Mouse (Mus musculus): ENCODE results near the gene Ccnl1. TPM values are rescaled to one million over a fixed set of nuclear protein-coding genes. Genes with fewer than 3 reads are reported as not detected.

Ccnl1 gene
- 81.6 and 82.4 TPM in 2 replicates for polyA plus RNA-seq (2015; fragmentation: Nextera tagmentation; extraction: Ambion mirVana)

- H3K4me1 ChIP-seq (ENCODE audit: control insufficient read depth, insufficient read depth, low read length), result peaks cover 22% of the 10 kb centered on the region
- WGBS, result under 1% methylated on average over 69 of the region's 70 CpGs
- peak within 1 kb of the TSS; percentile 100 for H3K27ac ChIP-seq (ENCODE audit: low read length)
- H3K4me2 ChIP-seq (ENCODE audit: low read depth, low read length), result peak within 1 kb of the TSS; percentile 57
- H3K36me3 ChIP-seq (ENCODE audit: control insufficient read depth, insufficient read depth, low read length), result peaks cover 3% of the 10 kb centered on the region; the same call in 1 of the 2 replicates
- ATAC-seq, result peak; percentile 94
- H3K27me3 ChIP-seq (replicated peaks; ENCODE audit: control insufficient read depth, insufficient read depth, low read length), result no peaks in the 10 kb centered on the region
- peak within 1 kb of the TSS; percentile 98 for H3K4me3 ChIP-seq (ENCODE audit: low read length)
- H3K9ac ChIP-seq (ENCODE audit: low read depth, low read length), result peak within 1 kb of the TSS; percentile 100
- no peaks in the 10 kb centered on the region for H3K9me3 ChIP-seq (ENCODE audit: control insufficient read depth, low read length)
These were observed at the start of gene Ccnl1 for GRCm38 (mm10) chr3:65958102-65958839. TSS of gene Ccnl1 (minus strand) at chr3:65958249.

- H3K9me3 ChIP-seq (ENCODE audit: control insufficient read depth, low read length), result no peaks in the 10 kb centered on the region
- WGBS, result 85% methylated on average over 4 of the region's 4 CpGs
- H3K4me2 ChIP-seq (ENCODE audit: low read depth, low read length), result no peak overlapping the region
- H3K9ac ChIP-seq (ENCODE audit: low read depth, low read length), result no peak overlapping the region
- H3K27me3 ChIP-seq (replicated peaks; ENCODE audit: control insufficient read depth, insufficient read depth, low read length), result no peaks in the 10 kb centered on the region
- H3K4me1 ChIP-seq (ENCODE audit: control insufficient read depth, insufficient read depth, low read length), result no peaks in the 10 kb centered on the region
- ATAC-seq, result no peak
- no peak overlapping the region for H3K27ac ChIP-seq (ENCODE audit: low read length)
- no peak overlapping the region for H3K4me3 ChIP-seq (ENCODE audit: low read length)
- no peaks in the 10 kb centered on the region for H3K36me3 ChIP-seq (ENCODE audit: control insufficient read depth, insufficient read depth, low read length)
These were observed 46.9 kb upstream of the Ccnl1 start for GRCm38 (mm10) chr3:66004989-66005388.

- H3K9me3 ChIP-seq (ENCODE audit: control insufficient read depth, low read length), result no peaks in the 10 kb centered on the region
- WGBS, result 68% methylated on average over 7 of the region's 7 CpGs
- ATAC-seq, result no peak
- no peaks in the 10 kb centered on the region for H3K27me3 ChIP-seq (replicated peaks; ENCODE audit: control insufficient read depth, insufficient read depth, low read length)
- no peaks in the 10 kb centered on the region for H3K36me3 ChIP-seq (ENCODE audit: control insufficient read depth, insufficient read depth, low read length)
- H3K4me3 ChIP-seq (ENCODE audit: low read length), result no peak overlapping the region
- no peaks in the 10 kb centered on the region for H3K4me1 ChIP-seq (ENCODE audit: control insufficient read depth, insufficient read depth, low read length)
- no peak overlapping the region for H3K27ac ChIP-seq (ENCODE audit: low read length)
- no peak overlapping the region for H3K4me2 ChIP-seq (ENCODE audit: low read depth, low read length)
- H3K9ac ChIP-seq (ENCODE audit: low read depth, low read length), result no peak overlapping the region
These were observed 46.3 kb upstream of the Ccnl1 start for GRCm38 (mm10) chr3:66004220-66004951.

- H3K4me3 ChIP-seq (ENCODE audit: low read length), result no peak overlapping the region
- H3K36me3 ChIP-seq (ENCODE audit: control insufficient read depth, insufficient read depth, low read length), result no peaks in the 10 kb centered on the region
- H3K9ac ChIP-seq (ENCODE audit: low read depth, low read length), result no peak overlapping the region
- H3K9me3 ChIP-seq (ENCODE audit: control insufficient read depth, low read length), result no peaks in the 10 kb centered on the region
- no peak for ATAC-seq
- H3K27ac ChIP-seq (ENCODE audit: low read length), result no peak overlapping the region
- WGBS, result 82% methylated on average over 2 of the region's 2 CpGs
- H3K4me1 ChIP-seq (ENCODE audit: control insufficient read depth, insufficient read depth, low read length), result no peaks in the 10 kb centered on the region
- no peaks in the 10 kb centered on the region for H3K27me3 ChIP-seq (replicated peaks; ENCODE audit: control insufficient read depth, insufficient read depth, low read length)
- no peak overlapping the region for H3K4me2 ChIP-seq (ENCODE audit: low read depth, low read length)
These were observed 42.4 kb upstream of the Ccnl1 start for GRCm38 (mm10) chr3:66000400-66000799.

GRCm38 (mm10) chr3:65997360-65998008, 39.4 kb upstream of the Ccnl1 start:
- H3K4me3 ChIP-seq (ENCODE audit: low read length), result no peak overlapping the region
- no peak for ATAC-seq
- no peaks in the 10 kb centered on the region for H3K27me3 ChIP-seq (replicated peaks; ENCODE audit: control insufficient read depth, insufficient read depth, low read length)
- H3K9me3 ChIP-seq (ENCODE audit: control insufficient read depth, low read length), result no peaks in the 10 kb centered on the region
- no peak overlapping the region for H3K9ac ChIP-seq (ENCODE audit: low read depth, low read length)
- H3K27ac ChIP-seq (ENCODE audit: low read length), result no peak overlapping the region
- H3K4me2 ChIP-seq (ENCODE audit: low read depth, low read length), result no peak overlapping the region
- no peaks in the 10 kb centered on the region for H3K36me3 ChIP-seq (ENCODE audit: control insufficient read depth, insufficient read depth, low read length)
- WGBS, result 70% methylated on average over 7 of the region's 7 CpGs
- no peaks in the 10 kb centered on the region for H3K4me1 ChIP-seq (ENCODE audit: control insufficient read depth, insufficient read depth, low read length)

GRCm38 (mm10) chr3:65992395-65993340, 34.6 kb upstream of the Ccnl1 start:
- Histone ChIP-seq H3K36me3 (ENCODE audit: control insufficient read depth, insufficient read depth, low read length) (no peaks in the 10 kb centered on the region), H3K9me3 (ENCODE audit: control insufficient read depth, low read length) (no peaks in the 10 kb centered on the region), H3K9ac (ENCODE audit: low read depth, low read length) (no peak overlapping the region), H3K4me1 (ENCODE audit: control insufficient read depth, insufficient read depth, low read length) (no peaks in the 10 kb centered on the region), H3K4me2 (ENCODE audit: low read depth, low read length) (no peak overlapping the region), H3K27ac (ENCODE audit: low read length) (no peak overlapping the region), H3K27me3 (replicated peaks; ENCODE audit: control insufficient read depth, insufficient read depth, low read length) (no peaks in the 10 kb centered on the region), H3K4me3 (ENCODE audit: low read length) (no peak overlapping the region)
- ATAC-seq, result no peak
- WGBS, result 73% methylated on average over 11 of the region's 11 CpGs

- Histone ChIP-seq H3K4me3 (ENCODE audit: low read length) (no peak overlapping the region), H3K4me2 (ENCODE audit: low read depth, low read length) (no peak overlapping the region), H3K27ac (ENCODE audit: low read length) (no peak overlapping the region), H3K9ac (ENCODE audit: low read depth, low read length) (no peak overlapping the region), H3K9me3 (ENCODE audit: control insufficient read depth, low read length) (no peaks in the 10 kb centered on the region), H3K27me3 (replicated peaks; ENCODE audit: control insufficient read depth, insufficient read depth, low read length) (no peaks in the 10 kb centered on the region), H3K4me1 (ENCODE audit: control insufficient read depth, insufficient read depth, low read length) (no peaks in the 10 kb centered on the region), H3K36me3 (ENCODE audit: control insufficient read depth, insufficient read depth, low read length) (no peaks in the 10 kb centered on the region)
- 0 out of 2 replicates have a peak, but pooled peaks have one; percentile 33 for ATAC-seq
- 6% methylated on average over 3 of the region's 3 CpGs for WGBS
These were observed 33.1 kb upstream of the Ccnl1 start for GRCm38 (mm10) chr3:65990957-65991646.

GRCm38 (mm10) chr3:65990524-65990923, 32.5 kb upstream of the Ccnl1 start:
- no peaks in the 10 kb centered on the region for H3K4me1 ChIP-seq (ENCODE audit: control insufficient read depth, insufficient read depth, low read length)
- H3K27ac ChIP-seq (ENCODE audit: low read length), result no peak overlapping the region
- no peaks in the 10 kb centered on the region for H3K9me3 ChIP-seq (ENCODE audit: control insufficient read depth, low read length)
- no peak for ATAC-seq
- H3K36me3 ChIP-seq (ENCODE audit: control insufficient read depth, insufficient read depth, low read length), result no peaks in the 10 kb centered on the region
- H3K4me3 ChIP-seq (ENCODE audit: low read length), result no peak overlapping the region
- H3K9ac ChIP-seq (ENCODE audit: low read depth, low read length), result no peak overlapping the region
- WGBS, result 78% methylated on average over 4 of the region's 4 CpGs
- no peaks in the 10 kb centered on the region for H3K27me3 ChIP-seq (replicated peaks; ENCODE audit: control insufficient read depth, insufficient read depth, low read length)
- no peak overlapping the region for H3K4me2 ChIP-seq (ENCODE audit: low read depth, low read length)
